Mouse (Mus musculus) kidney, adult 2 months (tissue): ENCODE results near the gene Rdh19.

ENCODE experiments used
- CTCF ChIP-seq: fragments of 200-500 bp; conservative IDR thresholded peaks from 2 replicates; pipeline ENCODE4 v1.5.1; 2011; ENCODE audit warnings: low read depth, mild to moderate bottlenecking, control low read depth, low read length, moderate library complexity, mixed read lengths; ENCODE audit not compliant: insufficient read depth, insufficient read length
- POLR2A ChIP-seq: fragments of 200-500 bp; IDR thresholded peaks from one replicate; pipeline ENCODE4 v1.6.1; 2011; ENCODE audit warnings: low read depth, low read length, control low read depth

GRCm38 (mm10) chr10:127896705-127897104 is 47.0 kb downstream of the Rdh19 start:
- TF ChIP-seq CTCF = no peak
- TF ChIP-seq POLR2A = no peak
